Mouse (Mus musculus) MEL (cell line): ENCODE measurements around the gene Olfr376. TPM values are rescaled to one million over a fixed set of nuclear protein-coding genes. Genes with fewer than 3 reads are reported as not detected.

Experiments
- DNase-seq: peaks from one replicate; pipeline ENCODE4 v3.0.0; 2011; ENCODE audit warnings: low read depth, low spot score
- H3K27ac ChIP-seq: 2 replicates; pipeline ENCODE4 v1.5.1; 2012; ENCODE audit warnings: low read depth, mild to moderate bottlenecking, control low read depth, low read length, moderate library complexity; ENCODE audit not compliant: control insufficient read depth
- H3K27me3 ChIP-seq, 2 experiments: fragments of 150-350 bp in 1 of 2; sonication (generic) in 1 of 2; 2 replicates each; pipeline ENCODE4 v1.6.1; 2012; ENCODE audit warnings: low read length in 2 of 2, mild to moderate bottlenecking in 2 of 2, improper control_type of control experiment in 1 of 2, moderate library complexity in 1 of 2; ENCODE audit not compliant: insufficient read depth in 2 of 2, control insufficient read depth in 1 of 2
- H3K36me3 ChIP-seq, 2 experiments: 2 replicates each; pipeline ENCODE4 v1.6.1; 2012 to 2014; ENCODE audit warnings: low read length in 2 of 2, improper control_type of control experiment in 1 of 2, inconsistent platforms in 1 of 2, mild to moderate bottlenecking in 1 of 2; ENCODE audit not compliant: insufficient read depth in 2 of 2, control insufficient read depth in 1 of 2
- H3K4me1 ChIP-seq, 2 experiments: fragments of 150-350 bp in 1 of 2; sonication (generic) in 1 of 2; 2 replicates each; pipeline ENCODE4 v1.6.1; 2012; ENCODE audit warnings: low read length in 2 of 2, improper control_type of control experiment in 1 of 2, mild to moderate bottlenecking in 1 of 2; ENCODE audit not compliant: insufficient read depth in 2 of 2, control insufficient read depth in 1 of 2
- H3K4me3 ChIP-seq, 2 experiments: fragments of 150-350 bp in 1 of 2; sonication (generic) in 1 of 2; 2 replicates each; pipeline ENCODE4 v1.5.1; 2012; ENCODE audit warnings: low read depth in 2 of 2, low read length in 2 of 2, mild to moderate bottlenecking in 2 of 2, moderate library complexity in 2 of 2, control low read depth in 1 of 2, improper control_type of control experiment in 1 of 2; ENCODE audit not compliant: control insufficient read depth in 1 of 2, insufficient read depth in 1 of 2
- H3K79me2 ChIP-seq: 2 replicates; pipeline ENCODE4 v1.6.1; 2012; ENCODE audit warnings: mild to moderate bottlenecking, low read length, moderate library complexity; ENCODE audit not compliant: control insufficient read depth, poor library complexity, insufficient read depth
- H3K9ac ChIP-seq: 2 replicates; pipeline ENCODE4 v1.6.1; 2012; ENCODE audit warnings: low read depth, mild to moderate bottlenecking, control low read depth, low read length, moderate library complexity; ENCODE audit not compliant: control insufficient read depth, poor library complexity, severe bottlenecking
- H3K9me3 ChIP-seq: fragments of 150-350 bp; sonication (generic); replicated peaks from 2 replicates; pipeline ENCODE4 v1.6.1; 2012; ENCODE audit warnings: mild to moderate bottlenecking, low read length, improper control_type of control experiment, moderate library complexity; ENCODE audit not compliant: insufficient read depth
- E2F4 ChIP-seq: IDR thresholded peaks from 2 replicates; pipeline ENCODE4 v1.6.1; 2011; ENCODE audit warnings: low read depth, low read length, improper control_type of control experiment, borderline replicate concordance
- ELF1 ChIP-seq: IDR thresholded peaks from 2 replicates; pipeline ENCODE4 v1.6.1; 2014; ENCODE audit warnings: low read depth, mild to moderate bottlenecking, inconsistent platforms, low read length, improper control_type of control experiment, moderate library complexity
- EP300 ChIP-seq, 2 experiments: IDR thresholded peaks; 2 replicates each; pipeline ENCODE4 v1.6.1; 2011; ENCODE audit warnings: improper control_type of control experiment in 2 of 2, low read length in 2 of 2, low read depth in 1 of 2, mild to moderate bottlenecking in 1 of 2
- GABPA ChIP-seq: IDR thresholded peaks from 2 replicates; pipeline ENCODE4 v1.6.1; 2012; ENCODE audit warnings: low read depth, mild to moderate bottlenecking, inconsistent platforms, low read length, improper control_type of control experiment, moderate library complexity
- HCFC1 ChIP-seq: IDR thresholded peaks from 2 replicates; pipeline ENCODE4 v1.6.1; 2012; ENCODE audit warnings: low read depth, mild to moderate bottlenecking, inconsistent platforms, low read length, improper control_type of control experiment, moderate library complexity
- JUND ChIP-seq: IDR thresholded peaks from 2 replicates; pipeline ENCODE4 v1.6.1; 2011; ENCODE audit warnings: low read depth, mild to moderate bottlenecking, improper control_type of control experiment, low read length
- KAT2A ChIP-seq: conservative IDR thresholded peaks from 2 replicates; pipeline ENCODE4 v1.6.1; 2012; ENCODE audit warnings: low read depth, low read length, improper control_type of control experiment, inconsistent platforms
- MAFK ChIP-seq: IDR thresholded peaks from 2 replicates; pipeline ENCODE4 v1.6.1; 2011; ENCODE audit warnings: low read depth, mild to moderate bottlenecking, low read length, improper control_type of control experiment, borderline replicate concordance
- MAX ChIP-seq: IDR thresholded peaks from 2 replicates; pipeline ENCODE4 v1.6.1; 2011; ENCODE audit warnings: low read length, improper control_type of control experiment
- MYC ChIP-seq: IDR thresholded peaks from 2 replicates; pipeline ENCODE4 v1.6.1; 2011; ENCODE audit warnings: low read depth, mild to moderate bottlenecking, low read length, improper control_type of control experiment, moderate library complexity
- NRF1 ChIP-seq: IDR thresholded peaks from 2 replicates; pipeline ENCODE4 v1.6.1; 2014; ENCODE audit warnings: low read depth, mild to moderate bottlenecking, inconsistent platforms, low read length, improper control_type of control experiment, moderate library complexity; ENCODE audit not compliant: poor library complexity, insufficient read depth, severe bottlenecking
- POLR2A ChIP-seq, 2 experiments: IDR thresholded peaks; 2 replicates each; pipeline ENCODE4 v1.6.1; 2011 to 2012; ENCODE audit warnings: low read length in 2 of 2, mild to moderate bottlenecking in 2 of 2, control low read depth in 1 of 2, improper control_type of control experiment in 1 of 2, low read depth in 1 of 2, moderate library complexity in 1 of 2; ENCODE audit not compliant: control insufficient read depth in 1 of 2, insufficient read depth in 1 of 2, poor library complexity in 1 of 2
- POLR2AphosphoS5 ChIP-seq: IDR thresholded peaks from 2 replicates; pipeline ENCODE4 v1.6.1; 2012; ENCODE audit warnings: low read depth, borderline replicate concordance, mild to moderate bottlenecking, inconsistent platforms, low read length, moderate library complexity, mixed read lengths
- RAD21 ChIP-seq: IDR thresholded peaks from 2 replicates; pipeline ENCODE4 v1.6.1; 2011; ENCODE audit warnings: mild to moderate bottlenecking, low read depth, low read length, improper control_type of control experiment
- SMC3 ChIP-seq: IDR thresholded peaks from 2 replicates; pipeline ENCODE4 v1.6.1; 2011; ENCODE audit warnings: low read depth, low read length, improper control_type of control experiment
- TBP ChIP-seq: IDR thresholded peaks from 2 replicates; pipeline ENCODE4 v1.8.0; 2011; ENCODE audit warnings: low read depth, low read length, improper control_type of control experiment
- TCF12 ChIP-seq: IDR thresholded peaks from 2 replicates; pipeline ENCODE4 v1.6.1; 2014; ENCODE audit warnings: low read depth, mild to moderate bottlenecking, inconsistent platforms, low read length, improper control_type of control experiment, moderate library complexity
- USF1 ChIP-seq: IDR thresholded peaks from 2 replicates; pipeline ENCODE4 v1.6.1; 2014; ENCODE audit warnings: low read depth, mild to moderate bottlenecking, inconsistent platforms, low read length, improper control_type of control experiment, moderate library complexity
- polyA plus RNA-seq, 2 experiments: library from polyadenylated mRNA; stranded (reverse) in 1 of 2; unstranded in 1 of 2; fragments of >175 nt in 1 of 2; fragments of >200 nt in 1 of 2; gene quantifications; 2 replicates each; pipeline versions ENCODE4 v1.2.1 to v1.2.4; 2012; ENCODE audit warnings: low replicate concordance in 2 of 2, low read depth in 1 of 2; ENCODE audit not compliant: insufficient read length in 2 of 2, insufficient read depth in 1 of 2, missing spikeins in 1 of 2
- total RNA-seq: library from RNA; depleted of rRNA; stranded (reverse); fragments of 300-350 nt; gene quantifications from 2 replicates; pipeline ENCODE4 v1.2.3, GENCODE M21; 2012

Gene Olfr376
- total and polyA plus RNA-seq, 3 experiments: 0.08 TPM; not detected in 2

DNA sequence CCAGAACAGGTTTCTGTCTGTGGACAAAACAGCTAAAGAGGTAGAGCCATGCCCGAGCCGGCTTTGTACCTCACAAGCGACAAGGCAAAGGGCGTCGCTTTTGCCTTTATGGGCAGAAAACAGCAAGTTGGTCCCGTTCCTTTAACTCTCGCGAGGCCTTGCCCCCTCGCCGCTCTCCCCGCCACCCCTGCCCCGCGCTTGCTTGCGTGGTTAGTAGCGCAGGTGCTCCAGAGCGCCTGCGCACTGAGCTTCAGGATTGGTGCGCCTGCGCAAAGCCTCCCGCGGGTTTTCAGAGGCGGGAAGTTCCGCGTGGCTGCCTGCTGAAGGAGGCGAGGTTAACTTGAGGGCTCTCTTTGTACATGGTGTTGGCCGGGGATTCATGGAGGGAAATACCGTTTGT lies 41.6 kb upstream of the Olfr376 start, which contains the start of the genes Aspa, Gm49340 and Spata22:
Gene Aspa (minus strand): TSS at position 155 of the 400 bp plus-strand sequence.
Gene Gm49340 (plus strand): TSS at position 300 of the 400 bp plus-strand sequence.
Gene Spata22 (plus strand): TSS at position 300 of the 400 bp plus-strand sequence.
- H3K9me3 ChIP-seq: no peaks in the 10 kb centered on the region
- H3K9ac ChIP-seq: no peak within 1 kb of the TSS
- H3K27ac ChIP-seq: no peak within 1 kb of the TSS
- H3K79me2 ChIP-seq: no peaks in the 10 kb centered on the region
- TF ChIP-seq HCFC1 (no peak), EP300 (IDR thresholded peaks at IDR 0.05; ENCODE audit: low read depth in 1 of 2, low read length in 2 of 2) (no peak), E2F4 (no peak), USF1 (no peak)
- H3K4me3 ChIP-seq: no peak within 1 kb of the TSS
- 0 out of 4 replicates have a peak, but pooled peaks cover 0 to 2% of the 10 kb centered on the region in 2 experiments for H3K4me1 ChIP-seq
- peaks cover 3 to 5% of the 10 kb centered on the region in 2 experiments; a peak in 3 of 4 replicates for H3K27me3 ChIP-seq
- no peak for DNase-seq
- H3K36me3 ChIP-seq: no peaks in the 10 kb centered on the region

GRCm38 (mm10) chr11:73333357-73333756 lies 37.7 kb upstream of the Olfr376 start:
- no peaks in the 10 kb centered on the region for H3K79me2 ChIP-seq
- no peaks in the 10 kb centered on the region for H3K36me3 ChIP-seq
- H3K4me1 ChIP-seq: no peaks in the 10 kb centered on the region
- H3K9ac ChIP-seq: no peak overlapping the region
- H3K27ac ChIP-seq: no peak overlapping the region
- DNase-seq: no peak
- no peak overlapping the region for H3K4me3 ChIP-seq
- TF ChIP-seq MYC (no peak), JUND (no peak), NRF1 (no peak), E2F4 (no peak), POLR2AphosphoS5 (no peak)
- peaks cover 3 to 5% of the 10 kb centered on the region in 2 experiments; a peak in 3 of 4 replicates for H3K27me3 ChIP-seq
- no peaks in the 10 kb centered on the region for H3K9me3 ChIP-seq

- H3K4me3 ChIP-seq: no peak overlapping the region
- H3K79me2 ChIP-seq: no peaks in the 10 kb centered on the region
- H3K27me3 ChIP-seq: peaks cover 0 to 3% of the 10 kb centered on the region in 2 experiments; a peak in 2 of 4 replicates
- no peaks in the 10 kb centered on the region for H3K4me1 ChIP-seq
- H3K27ac ChIP-seq: no peak overlapping the region
- TF ChIP-seq MAFK: no peak
- TF ChIP-seq USF1: no peak
- TF ChIP-seq POLR2A (IDR thresholded peaks at IDR 0.05; ENCODE audit: control insufficient read depth in 1 of 2, insufficient read depth in 1 of 2, low read depth in 1 of 2, low read length in 2 of 2, poor library complexity in 1 of 2): no peak
- TF ChIP-seq GABPA: no peak
- TF ChIP-seq RAD21: no peak
- no peak for TF ChIP-seq SMC3
- no peak for TF ChIP-seq TBP
- no peak for TF ChIP-seq MAX
- TF ChIP-seq MYC: no peak
- no peak for TF ChIP-seq HCFC1
- no peak for TF ChIP-seq POLR2AphosphoS5
- TF ChIP-seq JUND: no peak
- TF ChIP-seq KAT2A: no peak
- TF ChIP-seq TCF12: no peak
- no peak for TF ChIP-seq ELF1
- TF ChIP-seq EP300 (IDR thresholded peaks at IDR 0.05; ENCODE audit: low read depth in 1 of 2, low read length in 2 of 2): no peak
- TF ChIP-seq, all 39 proteins: peak for 0
- no peak for DNase-seq
- no peaks in the 10 kb centered on the region for H3K36me3 ChIP-seq
- no peak overlapping the region for H3K9ac ChIP-seq
- H3K9me3 ChIP-seq: no peaks in the 10 kb centered on the region
Observed at GRCm38 (mm10) chr11:73336919-73337318, 34.1 kb upstream of the Olfr376 start.
